In genomic region chr4:63222246-63222645, GRCm38 (mm10) we compare ENCODE assay signal across 30 mouse cellular contexts. TPM values are rescaled to one million over a fixed set of nuclear protein-coding genes. Genes with fewer than 3 reads are reported as not detected.
DNase-seq lines count a peak whose midpoint lies in the region; ATAC-seq and TF ChIP-seq lines count a peak whose summit lies in the region.
"Had no signal": no experiment of that assay in that cellular context is flagged by ENCODE, and none has a peak within 500 bp of the region (broad histone marks: within the 10 kb centered on the region; RNA-seq: fewer than 3 reads in every experiment).

No protein-coding gene starts in this region.

- no peaks in the 10 kb centered on the region for H3K36me3 ChIP-seq in kidney, adult 2 months (ENCODE audit: control insufficient read depth, insufficient read depth, low read length)
- peaks cover 38% of the 10 kb centered on the region for H3K36me3 ChIP-seq in kidney, embryonic 15.5 days

- peak; percentile 74 for DNase-seq in kidney, adult 2 months
- DNase-seq in kidney, adult 9 months: peak; percentile 68
- peak; percentile 40 to 58 for DNase-seq in thymus, adult 18-20 months
- peak; percentile 52 to 67 for DNase-seq in thymus, postnatal 36 days
- no peak for DNase-seq in frontal cortex, postnatal 25 days (ENCODE audit: low spot score in 2 of 2)
- DNase-seq in layer of hippocampus, postnatal 36 days: no peak
- DNase-seq in cerebellum, adult 8-10 months: no peak
- DNase-seq: cerebellum, adult 2 months; cerebellum, postnatal 36 days; embryo, embryonic 11 days; layer of hippocampus, adult 9-11 months had no signal

- no peaks in the 10 kb centered on the region for H3K27me3 ChIP-seq in kidney, adult 2 months (replicated peaks; ENCODE audit: control insufficient read depth, insufficient read depth, low read length)
- no peaks in the 10 kb centered on the region for H3K27me3 ChIP-seq in kidney, embryonic 15.5 days
- H3K27me3 ChIP-seq: embryonic facial prominence, embryonic 13.5 days; lung, embryonic 15.5 days had no signal

- no peak for TF ChIP-seq CTCF in kidney, adult 2 months (conservative IDR thresholded peaks at IDR 0.05; ENCODE audit: insufficient read depth, insufficient read length, low read depth, low read length)

- H3K9me3 ChIP-seq in kidney, embryonic 15.5 days (replicated peaks): no peaks in the 10 kb centered on the region
- H3K9me3 ChIP-seq: embryonic facial prominence, embryonic 13.5 days; forebrain, embryonic 13.5 days; heart, embryonic 12.5 days; lung, embryonic 15.5 days had no signal

- H3K27ac ChIP-seq in kidney, adult 2 months (ENCODE audit: insufficient read depth, low read depth, low read length): peak overlapping the region; percentile 66
- no peak overlapping the region for H3K27ac ChIP-seq in kidney, embryonic 15.5 days
- H3K27ac ChIP-seq: embryonic facial prominence, embryonic 13.5 days; forebrain, embryonic 13.5 days; hindbrain, postnatal 0 days; kidney, postnatal 0 days; left cerebral cortex, adult 2 months; liver, embryonic 14.5 days; lung, embryonic 15.5 days had no signal

- peaks cover 33% of the 10 kb centered on the region for H3K4me1 ChIP-seq in kidney, adult 2 months (ENCODE audit: control insufficient read depth, insufficient read depth, low read length)
- peaks cover 44% of the 10 kb centered on the region for H3K4me1 ChIP-seq in kidney, embryonic 15.5 days

- H3K9ac ChIP-seq in kidney, embryonic 15.5 days: no peak overlapping the region
- H3K9ac ChIP-seq: embryonic facial prominence, embryonic 13.5 days; forebrain, embryonic 13.5 days; heart, embryonic 12.5 days; liver, embryonic 14.5 days; lung, embryonic 15.5 days had no signal

- no peak overlapping the region for H3K4me3 ChIP-seq in kidney, adult 2 months (ENCODE audit: insufficient read depth, low read depth, low read length)
- no peak overlapping the region for H3K4me3 ChIP-seq in kidney, embryonic 15.5 days (replicated peaks)
- H3K4me3 ChIP-seq: embryonic facial prominence, embryonic 13.5 days; erythroblast, embryonic 14.5 days; forebrain, embryonic 13.5 days; heart, embryonic 12.5 days; left cerebral cortex, adult 2 months; lung, embryonic 15.5 days had no signal

- WGBS in kidney, adult 2 months: 49% methylated on average over 8 of the region's 8 CpGs
- 80% methylated on average over 8 of the region's 8 CpGs for WGBS in kidney, embryonic 15.5 days

- TF ChIP-seq POLR2A in kidney, adult 2 months (IDR thresholded peaks at IDR 0.05; ENCODE audit: low read depth, low read length): no peak

- no peak overlapping the region for H3K4me2 ChIP-seq in kidney, embryonic 15.5 days
- H3K4me2 ChIP-seq: embryonic facial prominence, embryonic 13.5 days; forebrain, embryonic 13.5 days; heart, embryonic 12.5 days; lung, embryonic 15.5 days had no signal

- ATAC-seq in kidney, embryonic 15.5 days (replicated peaks; ENCODE audit: low FRiP score): no peak
- ATAC-seq: forebrain, embryonic 13.5 days; hindbrain, postnatal 0 days had no signal

RNA-seq across cellular contexts. Expression of gene Col27a1, which starts 8.4 kb away (rescaled TPM):
- polyA plus RNA-seq in kidney, adult 2 months (2012; rRNA removed): 23.1 and 31.7 TPM in 2 replicates
- polyA plus RNA-seq in kidney, embryonic 15.5 days (2015; fragmentation: Nextera tagmentation; extraction: Ambion mirVana): 7.3 and 9.4 TPM in 2 replicates
- 1 to 10 TPM; 3.9 to 5.4 TPM for total RNA-seq in layer of hippocampus, postnatal 36 days (2021)

RNA-seq across cellular contexts. Expression of gene Kif12, which starts 50.3 kb away (rescaled TPM):
- polyA plus RNA-seq in kidney, adult 2 months (2012; rRNA removed): 187 and 263 TPM in 2 replicates
- polyA plus RNA-seq in kidney, embryonic 15.5 days (2015; fragmentation: Nextera tagmentation; extraction: Ambion mirVana): 100.0 and 109 TPM in 2 replicates
- total RNA-seq in layer of hippocampus, postnatal 36 days (2021): not detected
- total RNA-seq: gastrocnemius, postnatal 10 days; heart, postnatal 10 days; left cerebral cortex, adult 2 months; left cerebral cortex, postnatal 36 days; megakaryocyte-erythroid progenitor cell, adult 5-6 weeks had no signal
- polyA plus RNA-seq: C2C12; cerebellum, adult 2 months; embryonic facial prominence, embryonic 13.5 days; erythroblast, embryonic 14.5 days; forebrain, embryonic 13.5 days; frontal cortex, adult 2 months; hindbrain, embryonic 11.5 days; midbrain, embryonic 14.5 days; neural tube, embryonic 11.5 days had no signal

Comparison
In these comparisons a context has a peak if more than half of its experiments do, and no peak if none do; other contexts are left out.
1. DNase-seq: peak in kidney, adult 2 months (single experiment), kidney, adult 9 months (single experiment), thymus, adult 18-20 months (2 of 2) and thymus, postnatal 36 days (2 of 2); none in frontal cortex, postnatal 25 days (0 of 2), layer of hippocampus, postnatal 36 days (0 of 2) and cerebellum, adult 8-10 months (single experiment).